Mouse (Mus musculus): ENCODE measurements at regions not wholly inside any gene's neighbourhood (a gene's known extent, or its start where the extent isn't known, plus 50 kb on each side); places are given as distances from the start of the nearest gene placed in this dataset.
"Not testable (repeated sequence)": the region's sequence is repeated elsewhere in the genome, so short reads cannot be mapped to it uniquely, and the experiment has no call there.

DNA sequence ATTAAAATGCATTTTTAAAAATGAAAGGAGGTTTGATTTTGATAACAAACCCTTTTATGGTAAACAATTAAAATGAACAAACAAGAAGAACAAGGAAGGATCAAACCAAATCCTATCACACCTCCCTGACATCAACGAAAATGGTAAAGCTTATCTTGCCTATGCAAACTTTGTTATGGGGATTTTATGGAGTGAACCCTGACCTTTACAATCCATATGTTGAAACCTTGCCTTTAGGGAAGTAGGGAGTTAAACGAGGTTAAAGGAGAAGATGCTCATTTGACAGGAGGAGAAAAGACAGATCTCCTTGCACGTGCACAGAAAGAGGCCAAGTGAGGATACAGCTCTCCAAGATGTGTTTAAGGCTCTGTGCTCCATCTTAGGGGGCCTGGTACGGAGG is 379.5 kb upstream of the Dab2 start:
- WGBS = 78% methylated on average over 4 of the region's 4 CpGs
- Histone ChIP-seq H3K4me3 (no peak overlapping the region), H3K27ac (no peak overlapping the region), H3K36me3 (no peaks in the 10 kb centered on the region), H3K4me1 (no peaks in the 10 kb centered on the region), H3K9me3 (replicated peaks) (no peaks in the 10 kb centered on the region), H3K9ac (no peak overlapping the region), H3K27me3 (no peaks in the 10 kb centered on the region), H3K4me2 (replicated peaks) (no peak overlapping the region)
- ATAC-seq (ENCODE audit: low FRiP score) = no peak

- H3K9me3 ChIP-seq (replicated peaks) = no peaks in the 10 kb centered on the region
- no peaks in the 10 kb centered on the region for H3K4me1 ChIP-seq
- no peaks in the 10 kb centered on the region for H3K36me3 ChIP-seq
- no peak overlapping the region for H3K4me3 ChIP-seq
- no peak for ATAC-seq (ENCODE audit: low FRiP score)
- no peak overlapping the region for H3K27ac ChIP-seq
- no peaks in the 10 kb centered on the region for H3K27me3 ChIP-seq
- H3K4me2 ChIP-seq (replicated peaks) = no peak overlapping the region
- H3K9ac ChIP-seq = no peak overlapping the region
- 82% methylated on average over 3 of the region's 3 CpGs for WGBS
Measured at GRCm38 (mm10) chr15:5927768-5928167, 371.8 kb upstream of the Dab2 start.

DNA sequence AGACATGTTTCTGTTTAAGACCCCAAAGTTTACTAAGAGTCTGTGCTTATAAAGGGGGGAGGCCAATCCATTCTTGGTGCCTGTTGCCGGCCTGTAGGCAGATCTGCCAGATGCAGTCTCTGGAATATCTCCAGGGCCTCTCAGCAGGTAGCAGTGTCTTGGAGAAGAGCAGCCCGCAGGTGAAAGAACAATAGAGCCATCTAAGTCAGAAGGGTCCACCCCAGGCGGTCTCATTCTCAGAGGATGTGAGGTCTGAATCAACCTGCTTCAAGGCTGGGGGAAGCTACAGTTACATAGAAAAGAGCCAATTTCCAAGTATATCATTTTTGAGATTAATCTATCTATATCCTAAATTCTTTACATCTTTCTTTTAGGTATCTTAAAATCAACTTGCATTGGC is 366.0 kb upstream of the Dab2 start:
- Histone ChIP-seq H3K27me3 (no peaks in the 10 kb centered on the region), H3K4me2 (replicated peaks) (no peak overlapping the region), H3K27ac (no peak overlapping the region), H3K4me3 (no peak overlapping the region), H3K4me1 (no peaks in the 10 kb centered on the region), H3K36me3 (no peaks in the 10 kb centered on the region), H3K9me3 (replicated peaks) (no peaks in the 10 kb centered on the region), H3K9ac (no peak overlapping the region)
- WGBS = 31% methylated on average over 3 of the region's 3 CpGs
- ATAC-seq (ENCODE audit: low FRiP score) = no peak

GRCm38 (mm10) chr15:5940945-5941344 is 358.6 kb upstream of the Dab2 start:
- ATAC-seq (ENCODE audit: low FRiP score) = no peak
- H3K4me2 ChIP-seq (replicated peaks) = no peak overlapping the region
- no peaks in the 10 kb centered on the region for H3K36me3 ChIP-seq
- no peak overlapping the region for H3K9ac ChIP-seq
- 59% methylated on average over 2 of the region's 2 CpGs for WGBS
- no peak overlapping the region for H3K27ac ChIP-seq
- no peaks in the 10 kb centered on the region for H3K27me3 ChIP-seq
- no peak overlapping the region for H3K4me3 ChIP-seq
- no peaks in the 10 kb centered on the region for H3K9me3 ChIP-seq (replicated peaks)
- no peaks in the 10 kb centered on the region for H3K4me1 ChIP-seq

DNA sequence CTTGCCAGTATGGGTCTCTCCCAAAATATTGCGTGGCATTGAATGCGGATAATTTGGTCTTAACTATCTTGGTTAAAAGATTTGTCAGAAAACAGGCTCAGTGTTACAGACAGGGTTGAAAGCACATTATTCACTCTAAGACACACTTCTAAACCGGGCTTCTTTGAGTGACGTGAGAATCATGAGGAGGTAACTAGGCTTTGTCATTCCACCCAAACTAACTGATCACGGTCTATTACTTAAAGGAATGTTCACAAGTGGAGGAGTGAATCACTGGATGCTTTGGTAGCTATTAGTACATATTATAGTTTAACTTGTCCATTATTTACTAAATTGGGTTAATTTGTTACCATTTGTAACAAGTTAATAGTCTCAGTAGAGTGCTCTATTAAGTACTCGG is 352.9 kb upstream of the Dab2 start:
- no peak overlapping the region for H3K4me2 ChIP-seq (replicated peaks)
- ATAC-seq (ENCODE audit: low FRiP score) = no peak
- 85% methylated on average over 6 of the region's 6 CpGs for WGBS
- H3K27me3 ChIP-seq = no peaks in the 10 kb centered on the region
- H3K9me3 ChIP-seq (replicated peaks) = no peaks in the 10 kb centered on the region
- no peak overlapping the region for H3K4me3 ChIP-seq
- H3K36me3 ChIP-seq = no peaks in the 10 kb centered on the region
- H3K4me1 ChIP-seq = no peaks in the 10 kb centered on the region
- no peak overlapping the region for H3K9ac ChIP-seq
- no peak overlapping the region for H3K27ac ChIP-seq

DNA sequence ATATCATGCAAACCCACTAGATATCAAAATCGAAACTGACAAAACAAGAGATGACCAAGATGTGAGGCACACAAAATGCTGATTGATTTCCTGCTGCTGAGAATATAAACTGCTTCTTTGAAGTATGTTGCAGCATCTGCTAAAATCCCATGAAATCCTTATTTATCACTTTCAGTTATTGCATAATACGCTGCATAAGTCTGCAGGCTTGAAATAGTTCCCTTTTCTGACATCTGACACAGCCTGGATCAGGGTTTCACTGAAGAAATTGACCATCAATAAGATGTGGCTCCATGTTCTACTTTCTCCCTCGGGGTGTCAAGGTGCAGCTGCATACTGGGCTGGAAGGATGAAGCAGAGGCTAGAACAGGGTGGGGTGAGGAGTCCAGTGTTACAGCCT is 348.7 kb upstream of the Dab2 start:
- Histone ChIP-seq H3K4me1 (no peaks in the 10 kb centered on the region), H3K27ac (no peak overlapping the region), H3K36me3 (no peaks in the 10 kb centered on the region), H3K4me2 (replicated peaks) (no peak overlapping the region), H3K9ac (no peak overlapping the region), H3K4me3 (no peak overlapping the region), H3K27me3 (no peaks in the 10 kb centered on the region), H3K9me3 (replicated peaks) (no peaks in the 10 kb centered on the region)
- ATAC-seq (ENCODE audit: low FRiP score) = no peak
- WGBS = 86% methylated on average over 3 of the region's 3 CpGs

DNA sequence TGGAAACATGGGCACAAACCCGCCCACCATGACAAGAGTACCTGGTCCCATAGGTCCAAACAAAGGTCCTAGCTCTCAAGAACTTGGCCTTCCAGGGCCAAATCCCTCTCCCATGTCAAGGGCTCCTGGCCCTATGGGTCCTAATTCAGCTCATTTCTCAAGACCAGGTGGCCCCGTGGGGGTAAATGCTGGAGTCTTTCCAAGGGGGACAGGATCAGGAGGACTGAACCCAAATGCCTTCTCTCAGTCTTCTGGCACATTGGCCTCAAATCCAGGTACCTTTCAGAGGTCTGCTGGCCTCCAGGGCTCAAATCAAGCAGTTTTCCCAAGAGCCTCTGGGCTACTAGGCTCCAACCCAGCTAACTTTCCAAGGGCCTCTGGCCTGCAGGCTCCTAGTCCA is 347.9 kb upstream of the Dab2 start:
- not testable (repeated sequence) for H3K27me3 ChIP-seq; H3K9ac ChIP-seq; H3K4me2 ChIP-seq (replicated peaks); H3K27ac ChIP-seq; H3K4me3 ChIP-seq; H3K36me3 ChIP-seq; H3K9me3 ChIP-seq (replicated peaks); H3K4me1 ChIP-seq; ATAC-seq (ENCODE audit: low FRiP score)
- WGBS = 100% methylated on average over 2 of the region's 2 CpGs

GRCm38 (mm10) chr15:5953106-5953505 is 346.5 kb upstream of the Dab2 start:
- Histone ChIP-seq H3K27me3 (no peaks in the 10 kb centered on the region), H3K36me3 (no peaks in the 10 kb centered on the region), H3K4me2 (replicated peaks) (no peak overlapping the region), H3K4me3 (no peak overlapping the region), H3K27ac (no peak overlapping the region), H3K9me3 (replicated peaks) (no peaks in the 10 kb centered on the region), H3K9ac (no peak overlapping the region), H3K4me1 (no peaks in the 10 kb centered on the region)
- ATAC-seq (ENCODE audit: low FRiP score) = no peak

- no peak overlapping the region for H3K4me2 ChIP-seq (replicated peaks)
- H3K27ac ChIP-seq = no peak overlapping the region
- H3K4me3 ChIP-seq = no peak overlapping the region
- 60% methylated on average over 5 of the region's 5 CpGs for WGBS
- no peak overlapping the region for H3K9ac ChIP-seq
- H3K9me3 ChIP-seq (replicated peaks) = no peaks in the 10 kb centered on the region
- no peaks in the 10 kb centered on the region for H3K36me3 ChIP-seq
- no peaks in the 10 kb centered on the region for H3K27me3 ChIP-seq
- ATAC-seq (ENCODE audit: low FRiP score) = no peak
- H3K4me1 ChIP-seq = no peaks in the 10 kb centered on the region
Measured at GRCm38 (mm10) chr15:5991351-5992065, 308.1 kb upstream of the Dab2 start.

DNA sequence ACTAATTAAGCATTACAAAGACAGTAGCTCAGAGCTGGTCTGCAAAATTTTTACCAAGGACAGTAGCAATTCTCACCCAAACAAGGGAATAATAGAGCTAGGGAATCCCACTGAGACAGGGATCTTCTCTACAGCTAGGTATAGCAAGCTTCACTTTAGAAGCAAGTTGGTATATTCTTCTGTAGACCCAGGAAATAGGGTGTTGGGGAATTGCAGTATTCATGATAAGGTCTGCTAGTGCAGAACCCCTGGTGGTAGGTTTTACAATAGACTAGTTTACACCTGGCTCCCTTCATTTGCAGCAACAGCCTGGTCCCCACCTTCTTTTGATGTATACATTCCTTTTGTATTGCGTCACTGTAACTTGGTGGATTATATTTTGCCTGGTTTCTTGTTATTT is 307.4 kb upstream of the Dab2 start:
- H3K36me3 ChIP-seq; H3K27me3 ChIP-seq; H3K9ac ChIP-seq; H3K4me2 ChIP-seq (replicated peaks); H3K27ac ChIP-seq; H3K9me3 ChIP-seq (replicated peaks); H3K4me3 ChIP-seq; H3K4me1 ChIP-seq; ATAC-seq (ENCODE audit: low FRiP score): not testable (repeated sequence)
- 97% methylated on average over 1 of the region's 1 CpGs for WGBS

GRCm38 (mm10) chr15:6000816-6001215 is 298.8 kb upstream of the Dab2 start:
- Histone ChIP-seq H3K4me3 (no peak overlapping the region), H3K4me1 (no peaks in the 10 kb centered on the region), H3K9me3 (replicated peaks) (no peaks in the 10 kb centered on the region), H3K9ac (no peak overlapping the region), H3K36me3 (no peaks in the 10 kb centered on the region), H3K4me2 (replicated peaks) (no peak overlapping the region), H3K27me3 (no peaks in the 10 kb centered on the region), H3K27ac (no peak overlapping the region)
- no peak for ATAC-seq (ENCODE audit: low FRiP score)
- WGBS = 89% methylated on average over 1 of the region's 1 CpGs

GRCm38 (mm10) chr15:6001394-6001793 is 298.2 kb upstream of the Dab2 start:
- no peak overlapping the region for H3K4me3 ChIP-seq
- no peaks in the 10 kb centered on the region for H3K4me1 ChIP-seq
- no peak overlapping the region for H3K9ac ChIP-seq
- no peak overlapping the region for H3K27ac ChIP-seq
- no peaks in the 10 kb centered on the region for H3K9me3 ChIP-seq (replicated peaks)
- no peaks in the 10 kb centered on the region for H3K27me3 ChIP-seq
- ATAC-seq (ENCODE audit: low FRiP score) = no peak
- WGBS = 93% methylated on average over 1 of the region's 1 CpGs
- H3K4me2 ChIP-seq (replicated peaks) = no peak overlapping the region
- H3K36me3 ChIP-seq = no peaks in the 10 kb centered on the region

GRCm38 (mm10) chr15:6014982-6015381 is 284.6 kb upstream of the Dab2 start:
- Histone ChIP-seq H3K9me3 (replicated peaks) (no peaks in the 10 kb centered on the region), H3K9ac (no peak overlapping the region), H3K4me2 (replicated peaks) (no peak overlapping the region), H3K27ac (no peak overlapping the region), H3K27me3 (no peaks in the 10 kb centered on the region), H3K4me3 (no peak overlapping the region), H3K36me3 (no peaks in the 10 kb centered on the region), H3K4me1 (no peaks in the 10 kb centered on the region)
- 73% methylated on average over 1 of the region's 1 CpGs for WGBS
- ATAC-seq (ENCODE audit: low FRiP score) = peak; percentile 64; the same call in 1 of the 2 replicates

Data from hindbrain, embryonic 12.5 days (tissue).